Mouse (Mus musculus): ENCODE results near the gene Adam8. TPM values are rescaled to one million over a fixed set of nuclear protein-coding genes. Genes with fewer than 3 reads are reported as not detected.
A peak's percentile ranks its signal among the peaks of the same experiment; 100 is the strongest.

The Adam8 gene
- polyA plus RNA-seq, 1 experiment from 2014 or later, result 3.0 TPM

GRCm38 (mm10) chr7:139990864-139991394 lies 1.4 kb downstream of the Adam8 start:
- DNase-seq (ENCODE audit: low spot score) (no peak), ATAC-seq (replicated peaks; ENCODE audit: low FRiP score) (no peak)
- Histone ChIP-seq H3K36me3 (ENCODE audit: control insufficient read depth, insufficient read depth, low read length) (peaks cover 3% of the 10 kb centered on the region; the same call in 1 of the 2 replicates), H3K27me3 (ENCODE audit: control insufficient read depth, insufficient read depth, low read length) (no peaks in the 10 kb centered on the region), H3K27ac (ENCODE audit: low read depth, low read length) (no peak overlapping the region), H3K4me3 (ENCODE audit: low read depth, low read length) (no peak overlapping the region), H3K9me3 (ENCODE audit: control insufficient read depth, low read length) (no peaks in the 10 kb centered on the region), H3K9ac (ENCODE audit: low read length) (no peak overlapping the region), H3K4me1 (replicated peaks; ENCODE audit: control insufficient read depth, insufficient read depth, low read length) (no peaks in the 10 kb centered on the region), H3K4me2 (ENCODE audit: low read depth, low read length, severe bottlenecking) (no peak overlapping the region)
- WGBS, result 70% methylated on average over 8 of the region's 8 CpGs

DNA sequence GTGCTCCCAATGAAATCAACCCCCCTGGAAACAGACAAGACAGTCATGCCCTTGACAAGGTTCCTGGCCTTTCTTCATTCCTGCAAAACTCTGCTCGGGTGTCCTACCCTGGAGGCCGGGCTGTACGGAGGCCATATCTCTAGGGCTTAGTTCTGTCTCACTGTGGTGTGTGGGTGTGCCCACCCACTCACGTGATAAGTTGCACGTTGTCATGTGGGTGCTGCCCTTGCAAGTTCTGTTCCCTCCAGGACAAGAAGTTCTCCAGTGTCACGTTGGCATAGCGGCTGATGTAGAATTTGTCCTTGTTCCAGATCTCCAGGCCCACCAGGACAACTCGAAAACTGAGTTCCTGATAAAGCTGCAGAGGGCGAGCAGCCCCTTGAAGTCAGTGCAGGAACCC lies 4.1 kb downstream of the Adam8 start:
- no peak overlapping the region for H3K27ac ChIP-seq (ENCODE audit: low read depth, low read length)
- no peaks in the 10 kb centered on the region for H3K36me3 ChIP-seq (ENCODE audit: control insufficient read depth, insufficient read depth, low read length)
- no peak overlapping the region for H3K9ac ChIP-seq (ENCODE audit: low read length)
- H3K9me3 ChIP-seq (ENCODE audit: control insufficient read depth, low read length), result no peaks in the 10 kb centered on the region
- H3K4me2 ChIP-seq (ENCODE audit: low read depth, low read length, severe bottlenecking), result no peak overlapping the region
- no peak overlapping the region for H3K4me3 ChIP-seq (ENCODE audit: low read depth, low read length)
- ATAC-seq (replicated peaks; ENCODE audit: low FRiP score), result no peak
- no peaks in the 10 kb centered on the region for H3K4me1 ChIP-seq (replicated peaks; ENCODE audit: control insufficient read depth, insufficient read depth, low read length)
- no peak for DNase-seq (ENCODE audit: low spot score)
- H3K27me3 ChIP-seq (ENCODE audit: control insufficient read depth, insufficient read depth, low read length), result no peaks in the 10 kb centered on the region
- 86% methylated on average over 9 of the region's 9 CpGs for WGBS

GRCm38 (mm10) chr7:139984505-139984904 lies 7.9 kb downstream of the Adam8 start:
- Histone ChIP-seq H3K4me2 (ENCODE audit: low read depth, low read length, severe bottlenecking) (no peak overlapping the region), H3K4me1 (replicated peaks; ENCODE audit: control insufficient read depth, insufficient read depth, low read length) (no peaks in the 10 kb centered on the region), H3K9me3 (ENCODE audit: control insufficient read depth, low read length) (no peaks in the 10 kb centered on the region), H3K9ac (ENCODE audit: low read length) (no peak overlapping the region), H3K27ac (ENCODE audit: low read depth, low read length) (no peak overlapping the region), H3K27me3 (ENCODE audit: control insufficient read depth, insufficient read depth, low read length) (no peaks in the 10 kb centered on the region), H3K4me3 (ENCODE audit: low read depth, low read length) (no peak overlapping the region), H3K36me3 (ENCODE audit: control insufficient read depth, insufficient read depth, low read length) (no peaks in the 10 kb centered on the region)
- no peak for DNase-seq (ENCODE audit: low spot score)
- no peak for ATAC-seq (replicated peaks; ENCODE audit: low FRiP score)
- WGBS, result 92% methylated on average over 11 of the region's 11 CpGs

GRCm38 (mm10) chr7:139982058-139982457 lies 10.3 kb downstream of the Adam8 start:
- H3K4me1 ChIP-seq (replicated peaks; ENCODE audit: control insufficient read depth, insufficient read depth, low read length), result peaks cover 7% of the 10 kb centered on the region; the same call in 1 of the 2 replicates
- DNase-seq (ENCODE audit: low spot score) (no peak), ATAC-seq (replicated peaks; ENCODE audit: low FRiP score) (no peak)
- no peak overlapping the region for H3K4me2 ChIP-seq (ENCODE audit: low read depth, low read length, severe bottlenecking)
- no peaks in the 10 kb centered on the region for H3K27me3 ChIP-seq (ENCODE audit: control insufficient read depth, insufficient read depth, low read length)
- no peaks in the 10 kb centered on the region for H3K36me3 ChIP-seq (ENCODE audit: control insufficient read depth, insufficient read depth, low read length)
- H3K9me3 ChIP-seq (ENCODE audit: control insufficient read depth, low read length), result no peaks in the 10 kb centered on the region
- H3K27ac ChIP-seq (ENCODE audit: low read depth, low read length), result no peak overlapping the region
- no peak overlapping the region for H3K9ac ChIP-seq (ENCODE audit: low read length)
- no peak overlapping the region for H3K4me3 ChIP-seq (ENCODE audit: low read depth, low read length)
- 87% methylated on average over 11 of the region's 11 CpGs for WGBS

GRCm38 (mm10) chr7:139980778-139981177 lies 11.6 kb downstream of the Adam8 start:
- DNase-seq (ENCODE audit: low spot score) (no peak), ATAC-seq (replicated peaks; ENCODE audit: low FRiP score) (no peak)
- Histone ChIP-seq H3K4me1 (replicated peaks; ENCODE audit: control insufficient read depth, insufficient read depth, low read length) (peaks cover 7% of the 10 kb centered on the region; the same call in 1 of the 2 replicates), H3K4me3 (ENCODE audit: low read depth, low read length) (no peak overlapping the region), H3K4me2 (ENCODE audit: low read depth, low read length, severe bottlenecking) (no peak overlapping the region), H3K9ac (ENCODE audit: low read length) (no peak overlapping the region), H3K27me3 (ENCODE audit: control insufficient read depth, insufficient read depth, low read length) (no peaks in the 10 kb centered on the region), H3K36me3 (ENCODE audit: control insufficient read depth, insufficient read depth, low read length) (no peaks in the 10 kb centered on the region), H3K27ac (ENCODE audit: low read depth, low read length) (no peak overlapping the region), H3K9me3 (ENCODE audit: control insufficient read depth, low read length) (no peaks in the 10 kb centered on the region)
- 67% methylated on average over 3 of the region's 3 CpGs for WGBS

- no peaks in the 10 kb centered on the region for H3K27me3 ChIP-seq (ENCODE audit: control insufficient read depth, insufficient read depth, low read length)
- 46% methylated on average over 13 of the region's 13 CpGs for WGBS
- peak overlapping the region; percentile 58 for H3K4me3 ChIP-seq (ENCODE audit: low read depth, low read length)
- H3K4me1 ChIP-seq (replicated peaks; ENCODE audit: control insufficient read depth, insufficient read depth, low read length), result peaks cover 7% of the 10 kb centered on the region; the same call in 1 of the 2 replicates
- H3K36me3 ChIP-seq (ENCODE audit: control insufficient read depth, insufficient read depth, low read length), result no peaks in the 10 kb centered on the region
- peak overlapping the region; percentile 43; the same call in 1 of the 2 replicates for H3K9ac ChIP-seq (ENCODE audit: low read length)
- peak; percentile 44 for ATAC-seq (replicated peaks; ENCODE audit: low FRiP score)
- no peak overlapping the region for H3K27ac ChIP-seq (ENCODE audit: low read depth, low read length)
- DNase-seq (ENCODE audit: low spot score), result no peak
- peak overlapping the region; percentile 85 for H3K4me2 ChIP-seq (ENCODE audit: low read depth, low read length, severe bottlenecking)
- no peaks in the 10 kb centered on the region for H3K9me3 ChIP-seq (ENCODE audit: control insufficient read depth, low read length)
These were observed 13.2 kb downstream of the Adam8 start for GRCm38 (mm10) chr7:139979011-139979719.

- Histone ChIP-seq H3K36me3 (ENCODE audit: control insufficient read depth, insufficient read depth, low read length) (no peaks in the 10 kb centered on the region), H3K4me3 (ENCODE audit: low read depth, low read length) (peak within 1 kb of the TSS; percentile 58), H3K4me1 (replicated peaks; ENCODE audit: control insufficient read depth, insufficient read depth, low read length) (peaks cover 7% of the 10 kb centered on the region; the same call in 1 of the 2 replicates), H3K27me3 (ENCODE audit: control insufficient read depth, insufficient read depth, low read length) (no peaks in the 10 kb centered on the region), H3K27ac (ENCODE audit: low read depth, low read length) (no peak within 1 kb of the TSS), H3K9ac (ENCODE audit: low read length) (peak within 1 kb of the TSS; percentile 69), H3K4me2 (ENCODE audit: low read depth, low read length, severe bottlenecking) (peak within 1 kb of the TSS; percentile 85), H3K9me3 (ENCODE audit: control insufficient read depth, low read length) (no peaks in the 10 kb centered on the region)
- 4% methylated on average over 32 of the region's 32 CpGs for WGBS
- DNase-seq (ENCODE audit: low spot score) (peak; percentile 88), ATAC-seq (replicated peaks; ENCODE audit: low FRiP score) (peak; percentile 93)
These were observed 14.0 kb downstream of the Adam8 start, which contains the start of gene 6430531B16Rik for GRCm38 (mm10) chr7:139978278-139978892. Gene 6430531B16Rik, minus strand, starts transcription at chr7:139978755.

- Histone ChIP-seq H3K4me1 (replicated peaks; ENCODE audit: control insufficient read depth, insufficient read depth, low read length) (peaks cover 7% of the 10 kb centered on the region; the same call in 1 of the 2 replicates), H3K9ac (ENCODE audit: low read length) (no peak overlapping the region), H3K4me2 (ENCODE audit: low read depth, low read length, severe bottlenecking) (no peak overlapping the region), H3K27me3 (ENCODE audit: control insufficient read depth, insufficient read depth, low read length) (no peaks in the 10 kb centered on the region), H3K4me3 (ENCODE audit: low read depth, low read length) (no peak overlapping the region), H3K9me3 (ENCODE audit: control insufficient read depth, low read length) (no peaks in the 10 kb centered on the region), H3K27ac (ENCODE audit: low read depth, low read length) (no peak overlapping the region), H3K36me3 (ENCODE audit: control insufficient read depth, insufficient read depth, low read length) (no peaks in the 10 kb centered on the region)
- WGBS, result 46% methylated on average over 5 of the region's 5 CpGs
- no peak for DNase-seq (ENCODE audit: low spot score)
- no peak for ATAC-seq (replicated peaks; ENCODE audit: low FRiP score)
These were observed 16.9 kb downstream of the Adam8 start for GRCm38 (mm10) chr7:139975471-139975870.
